Mouse (Mus musculus): Measurements from ENCODE around the gene Mef2b.

Mef2b gene

DNA sequence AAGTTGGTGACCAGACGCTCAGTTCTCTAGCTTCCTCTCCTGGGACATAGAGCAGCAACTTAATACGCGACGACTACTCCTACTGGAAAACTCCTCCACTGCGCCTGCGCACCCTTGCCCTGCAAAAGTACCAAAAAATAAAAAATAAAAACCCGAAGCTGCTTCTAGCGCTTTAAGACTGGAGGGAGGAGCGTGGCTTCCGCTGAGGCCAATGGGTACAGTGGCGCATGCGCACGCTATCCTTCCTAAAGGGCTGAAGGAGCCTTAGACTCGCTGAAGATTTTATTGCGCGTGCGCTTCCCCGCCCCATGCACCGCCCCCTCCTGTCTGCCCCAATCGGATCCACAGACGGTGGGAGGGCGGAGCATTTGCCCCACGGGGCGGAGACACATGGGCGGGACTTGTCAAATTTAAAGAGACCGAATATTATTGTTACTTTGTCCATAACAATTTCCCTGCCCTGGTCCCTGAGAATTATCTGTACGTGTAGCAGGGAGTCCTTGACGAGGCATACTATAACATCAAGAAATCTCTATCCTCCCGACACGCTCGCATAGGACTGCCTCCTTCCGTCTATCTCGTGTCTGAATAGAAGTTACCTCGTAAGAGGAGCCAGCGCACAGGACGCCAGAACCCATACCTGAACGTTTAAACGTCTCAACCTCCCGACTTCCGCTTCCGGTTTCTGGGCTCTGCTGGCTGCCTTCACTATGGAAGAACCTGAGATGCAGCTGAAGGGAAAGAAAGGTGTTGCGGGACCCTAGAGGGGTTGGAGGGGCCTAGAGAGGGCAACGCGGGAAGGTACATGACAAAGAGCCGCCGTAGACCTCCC lies at the start of gene Mef2b, which contains the start of the genes Rfxank and Borcs8:
Gene Mef2b (plus strand): TSS at position 686 of the 832 bp plus-strand sequence.
Gene Rfxank (minus strand): TSS at position 129 of the 832 bp plus-strand sequence.
Gene Borcs8 (plus strand): TSS at position 474 of the 832 bp plus-strand sequence.
- peak; percentile 99 for DNase-seq (ENCODE audit: low spot score)

GRCm38 (mm10) chr8:70092786-70093185 lies 46.7 kb upstream of the Mef2b start:
- no peak for DNase-seq (ENCODE audit: low spot score)

GRCm38 (mm10) chr8:70099276-70099675 lies 40.2 kb upstream of the Mef2b start:
- DNase-seq (ENCODE audit: low spot score) = no peak

GRCm38 (mm10) chr8:70100241-70100640 lies 39.3 kb upstream of the Mef2b start:
- no peak for DNase-seq (ENCODE audit: low spot score)

- DNase-seq (ENCODE audit: low spot score) = peak; percentile 57
Measured at GRCm38 (mm10) chr8:70104506-70104905, 35.0 kb upstream of the Mef2b start.

GRCm38 (mm10) chr8:70104922-70105321 lies 34.6 kb upstream of the Mef2b start:
- DNase-seq (ENCODE audit: low spot score) = no peak

GRCm38 (mm10) chr8:70110451-70110850 lies 29.1 kb upstream of the Mef2b start:
- DNase-seq (ENCODE audit: low spot score) = peak; percentile 35

DNA sequence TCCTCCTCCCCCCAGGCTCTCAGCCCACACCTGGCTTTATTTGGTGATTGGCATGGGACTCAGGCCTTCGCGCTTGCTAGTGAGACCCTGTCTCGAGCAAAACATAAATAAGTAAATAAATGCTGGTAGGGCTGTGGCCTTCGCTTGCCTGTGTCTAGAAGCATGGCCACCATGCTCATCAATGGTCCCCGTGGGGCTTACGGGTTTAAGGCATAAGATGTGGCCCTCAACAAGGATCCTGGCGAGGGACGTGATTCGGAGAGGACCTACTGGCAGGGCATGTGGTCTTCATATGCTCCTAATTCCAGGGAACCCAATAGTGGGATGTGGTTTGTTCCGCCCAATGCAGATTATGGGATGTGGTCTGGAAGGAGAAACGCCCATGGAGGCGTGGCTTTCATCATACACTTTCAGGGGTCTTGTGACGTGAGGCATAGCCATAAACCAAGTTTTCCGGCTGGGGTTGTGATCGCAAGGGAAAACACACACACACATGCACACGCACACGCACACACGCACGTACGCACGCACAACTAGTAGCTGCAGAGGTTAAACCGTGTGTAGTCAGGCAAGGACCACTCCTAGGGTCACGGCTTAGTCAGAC lies 28.2 kb upstream of the Mef2b start:
- DNase-seq (ENCODE audit: low spot score) = peak; percentile 35

DNA sequence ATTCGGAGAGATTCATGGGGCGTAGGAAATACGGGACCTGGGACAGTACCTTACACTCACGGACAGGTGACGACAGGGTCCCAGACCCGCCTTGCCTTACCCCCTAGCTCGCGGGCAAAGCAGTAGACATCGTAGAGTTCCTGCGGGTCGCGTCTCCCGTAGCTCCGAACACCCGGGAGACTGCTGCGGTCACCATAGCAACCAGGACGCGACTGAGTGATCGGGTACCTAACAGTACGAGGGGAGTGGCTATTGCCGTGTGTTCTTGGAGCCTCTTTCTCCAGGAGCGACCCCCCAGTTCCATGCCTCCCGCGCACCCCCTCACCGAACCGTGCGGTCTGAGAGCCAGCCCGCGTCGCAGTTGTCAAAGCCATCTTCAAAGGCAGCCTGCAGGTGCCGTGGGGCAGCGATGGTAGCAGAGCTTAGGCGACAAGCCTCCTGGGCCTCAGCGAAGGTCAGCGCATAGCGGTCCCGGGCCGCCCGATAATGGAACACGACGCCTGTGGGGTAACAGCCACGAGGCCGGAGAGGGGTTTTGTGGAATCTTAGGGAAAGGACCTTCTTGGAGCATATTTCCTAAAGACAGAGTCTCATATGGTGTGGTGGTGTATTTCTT lies 27.0 kb upstream of the Mef2b start:
- peak; percentile 30 for DNase-seq (ENCODE audit: low spot score)

- DNase-seq (ENCODE audit: low spot score) = no peak
Measured at GRCm38 (mm10) chr8:70114488-70114887, 25.0 kb upstream of the Mef2b start.

DNA sequence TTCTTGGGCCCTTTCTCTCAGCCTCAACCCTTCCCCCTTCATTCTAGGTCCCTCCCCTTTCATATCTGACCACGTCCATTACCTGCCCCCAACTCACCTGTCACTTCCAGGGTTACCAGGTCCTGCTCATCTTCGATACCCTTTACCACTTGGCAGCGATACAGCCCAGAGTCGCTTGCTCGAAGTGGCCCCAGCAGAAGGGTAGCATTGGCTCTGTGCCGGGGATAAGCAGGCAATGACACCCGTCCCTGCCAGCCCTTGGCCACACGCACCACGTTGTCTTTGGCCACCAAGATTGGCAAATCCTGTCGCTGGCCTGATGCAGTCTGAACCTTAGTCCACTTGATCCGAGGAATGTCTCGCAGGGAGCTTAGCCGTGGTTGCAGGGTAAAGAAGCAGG lies 24.6 kb upstream of the Mef2b start:
- DNase-seq (ENCODE audit: low spot score) = peak; percentile 39

- DNase-seq (ENCODE audit: low spot score) = peak; percentile 60
Measured at GRCm38 (mm10) chr8:70117611-70118010, 21.9 kb upstream of the Mef2b start.

- DNase-seq (ENCODE audit: low spot score) = peak; percentile 38
Measured at GRCm38 (mm10) chr8:70118726-70119700, 20.5 kb upstream of the Mef2b start.

DNA sequence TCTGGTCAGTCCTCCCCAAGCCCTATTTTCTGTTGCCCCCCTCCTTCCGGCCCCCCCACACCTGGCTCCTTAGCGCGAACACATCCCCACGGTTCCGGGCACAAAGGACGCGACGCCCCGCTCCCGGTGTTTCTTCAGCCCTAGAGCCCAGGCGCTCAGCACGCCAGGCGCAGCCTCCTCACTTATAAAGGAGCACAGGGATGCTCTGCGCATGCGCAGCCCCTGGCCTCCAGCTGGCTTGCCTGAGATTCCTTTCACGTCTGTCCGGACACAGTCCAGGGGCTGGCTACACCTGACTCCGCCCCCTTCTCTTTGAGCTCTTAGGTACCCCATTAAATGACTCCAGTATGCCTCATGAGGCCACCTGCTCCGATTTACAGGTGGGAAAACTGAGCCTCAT lies 18.8 kb upstream of the Mef2b start, which contains the start of gene Ncan:
Gene Ncan (minus strand): TSS at position 207 of the 400 bp plus-strand sequence.
- peak; percentile 73 for DNase-seq (ENCODE audit: low spot score)

- no peak for DNase-seq (ENCODE audit: low spot score)
Measured at GRCm38 (mm10) chr8:70122863-70123262, 16.6 kb upstream of the Mef2b start.

GRCm38 (mm10) chr8:70124992-70125391 lies 14.5 kb upstream of the Mef2b start:
- peak; percentile 30 for DNase-seq (ENCODE audit: low spot score)

DNA sequence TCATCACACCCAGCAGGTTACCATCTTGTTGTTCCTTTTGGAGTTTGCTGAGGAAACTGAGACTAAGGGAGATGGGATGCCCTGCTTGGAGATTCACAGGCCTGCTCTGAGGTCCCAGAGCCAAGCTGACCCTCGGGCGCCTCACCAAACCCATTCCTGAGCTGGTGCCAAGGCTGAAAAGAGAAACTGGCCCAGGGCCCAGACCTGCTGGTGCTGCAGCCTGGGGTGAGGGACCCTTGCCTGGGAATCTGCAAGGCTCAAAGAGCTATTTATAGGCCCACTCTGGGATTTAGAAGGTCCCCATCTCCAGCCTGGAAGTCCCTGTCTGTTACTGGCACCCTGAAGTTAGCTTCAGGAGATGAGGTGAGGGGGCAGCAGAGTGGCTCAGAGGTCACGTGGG lies 11.1 kb upstream of the Mef2b start:
- DNase-seq (ENCODE audit: low spot score) = no peak

GRCm38 (mm10) chr8:70129309-70129952 lies 10.1 kb upstream of the Mef2b start:
- DNase-seq (ENCODE audit: low spot score) = peak; percentile 63

DNA sequence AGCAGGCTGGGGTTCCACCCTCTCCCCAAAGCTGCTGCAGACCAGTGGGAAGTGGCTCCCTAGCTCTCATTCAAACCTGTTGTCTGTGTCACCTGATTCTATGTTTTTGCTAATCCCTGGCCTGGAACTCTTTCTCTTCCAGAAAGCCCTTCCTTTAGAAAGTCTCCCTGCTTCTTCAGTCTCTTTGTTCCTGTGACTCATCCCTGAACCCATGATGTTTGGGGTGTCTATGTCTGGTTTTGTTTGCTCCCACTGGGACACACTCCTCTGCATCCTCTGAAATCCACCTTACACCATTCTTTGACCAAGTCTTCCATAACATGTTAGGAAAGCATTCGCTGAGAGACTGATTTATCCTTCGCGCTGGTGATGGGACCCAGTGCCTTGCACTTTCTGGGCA lies 9.4 kb upstream of the Mef2b start:
- no peak for DNase-seq (ENCODE audit: low spot score)

DNA sequence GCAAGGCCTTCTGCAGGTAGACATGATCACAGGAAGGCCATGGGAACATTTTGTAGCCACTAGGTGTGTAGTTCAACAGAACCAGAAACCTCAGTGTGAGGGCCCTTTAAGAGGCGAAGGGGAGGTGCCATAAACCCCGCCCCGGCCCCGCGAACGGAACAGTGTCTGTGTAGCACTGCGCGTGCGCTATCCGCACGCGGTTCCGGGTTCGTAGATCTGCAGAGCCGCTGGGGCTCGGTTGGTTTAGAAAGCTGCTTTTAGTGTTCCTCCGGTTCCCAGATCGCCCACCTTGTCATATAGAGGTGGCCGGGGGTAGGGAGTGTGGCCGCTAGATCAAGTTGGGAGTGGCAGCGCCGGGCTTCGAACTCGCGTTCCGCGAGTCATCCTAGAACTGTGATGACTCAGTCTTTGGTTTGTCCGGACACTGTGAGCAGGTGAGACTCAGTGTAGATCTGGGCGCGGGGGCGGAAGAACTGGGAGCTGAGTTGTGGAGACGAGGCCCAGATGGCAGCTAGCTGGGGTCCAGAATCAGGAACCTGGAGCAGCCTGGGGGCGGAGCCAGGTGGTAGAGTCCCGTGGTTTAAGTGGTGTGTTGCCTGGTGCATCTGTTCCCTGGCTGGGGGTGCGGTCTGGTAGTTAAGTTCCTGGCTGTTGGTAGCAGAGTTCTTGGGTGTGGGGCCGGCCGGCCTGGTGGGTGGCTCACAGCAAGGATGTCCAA lies 8.2 kb upstream of the Mef2b start, which contains the start of gene Nr2c2ap:
Gene Nr2c2ap (plus strand): TSS at position 168 of the 718 bp plus-strand sequence.
- peak; percentile 91 for DNase-seq (ENCODE audit: low spot score)
